Mouse (Mus musculus) C2C12 (cell line): ENCODE results near the gene Ank3.

Source experiments
- CTCF ChIP-seq: IDR thresholded peaks from one replicate; pipeline ENCODE4 v1.5.1; 2011; ENCODE audit not compliant: control insufficient read depth, insufficient read depth, insufficient read length
- FOSL1 ChIP-seq: IDR thresholded peaks from one replicate; pipeline ENCODE4 v1.8.0; 2011; ENCODE audit warnings: mild to moderate bottlenecking, low read length; ENCODE audit not compliant: poor library complexity, insufficient read depth, severe bottlenecking
- MAX ChIP-seq: IDR thresholded peaks from one replicate; pipeline ENCODE4 v1.6.1; 2011; ENCODE audit warnings: mild to moderate bottlenecking, control low read depth

- TF ChIP-seq MAX (no peak), CTCF (no peak), FOSL1 (no peak)
These were observed 80.3 kb downstream of the Ank3 start for GRCm38 (mm10) chr10:69478831-69479230.
